In genomic region chr10:120914948-120915631, GRCm38 (mm10) we compare ENCODE assay signal across 11 mouse cellular contexts. TPM values are rescaled to one million over a fixed set of nuclear protein-coding genes. Genes with fewer than 3 reads are reported as not detected.
DNase-seq lines count a peak whose midpoint lies in the region; ATAC-seq and TF ChIP-seq lines count a peak whose summit lies in the region.
"Had no signal": no experiment of that assay in that cellular context is flagged by ENCODE, and none has a peak within 500 bp of the region (broad histone marks: within the 10 kb centered on the region; RNA-seq: fewer than 3 reads in every experiment).

No protein-coding gene starts in this region.

- no peak for ATAC-seq in liver, embryonic 11.5 days (replicated peaks; ENCODE audit: low FRiP score)
- ATAC-seq in liver, embryonic 12.5 days = no peak
- ATAC-seq in limb, embryonic 15.5 days (ENCODE audit: insufficient number of reproducible peaks, low FRiP score, low TSS enrichment, low read depth) = no peak
- ATAC-seq in stomach, embryonic 16.5 days (ENCODE audit: insufficient read depth, low FRiP score) = peak; percentile 78
- ATAC-seq in CD4-positive, CD25-positive, alpha-beta regulatory T cell, adult 4 months = no peak

- no peak for TF ChIP-seq CTCF in thymus, adult 2 months (IDR thresholded peaks at IDR 0.05; ENCODE audit: borderline replicate concordance, control insufficient read depth, extremely low read depth, insufficient read depth, low read length, poor library complexity)

- no peaks in the 10 kb centered on the region for H3K27me3 ChIP-seq in liver, embryonic 11.5 days (replicated peaks; ENCODE audit: control insufficient read depth, insufficient read depth, low read length)
- H3K27me3 ChIP-seq in liver, embryonic 12.5 days (replicated peaks) = no peaks in the 10 kb centered on the region
- H3K27me3 ChIP-seq in heart, embryonic 10.5 days (ENCODE audit: insufficient read depth, poor library complexity, severe bottlenecking) = no peaks in the 10 kb centered on the region
- H3K27me3 ChIP-seq in limb, embryonic 15.5 days = no peaks in the 10 kb centered on the region
- H3K27me3 ChIP-seq in stomach, embryonic 16.5 days (ENCODE audit: control insufficient read depth, insufficient read depth, low read length) = no peaks in the 10 kb centered on the region
- no peaks in the 10 kb centered on the region for H3K27me3 ChIP-seq in thymus, adult 2 months (ENCODE audit: control insufficient read depth, insufficient read depth, low read length)

- peak; percentile 28 for DNase-seq in liver, embryonic 11.5 days (ENCODE audit: low spot score)
- no peak for DNase-seq in heart, embryonic 10.5 days (ENCODE audit: low spot score)
- no peak for DNase-seq in thymus, adult 2 months
- no peak for DNase-seq in cerebellum, adult 9-11 months
- DNase-seq: cerebellum, postnatal 25 days had no signal

- H3K27ac ChIP-seq in liver, embryonic 11.5 days (ENCODE audit: low read depth, low read length) = no peak overlapping the region
- no peak overlapping the region for H3K27ac ChIP-seq in liver, embryonic 12.5 days
- H3K27ac ChIP-seq in heart, embryonic 10.5 days = peak overlapping the region; percentile 59; the same call in 1 of the 2 replicates
- H3K27ac ChIP-seq in limb, embryonic 15.5 days = peak overlapping the region; percentile 47
- peak overlapping the region; percentile 82 for H3K27ac ChIP-seq in stomach, embryonic 16.5 days (ENCODE audit: low read length)
- no peak overlapping the region for H3K27ac ChIP-seq in thymus, adult 2 months (ENCODE audit: control insufficient read depth, insufficient read depth, low read length)
- H3K27ac ChIP-seq: liver, embryonic 14.5 days had no signal

- H3K4me2 ChIP-seq in liver, embryonic 11.5 days = no peak overlapping the region
- H3K4me2 ChIP-seq in liver, embryonic 12.5 days = no peak overlapping the region
- H3K4me2 ChIP-seq in limb, embryonic 15.5 days = no peak overlapping the region
- H3K4me2 ChIP-seq in stomach, embryonic 16.5 days (ENCODE audit: low read depth, low read length) = no peak overlapping the region

- no peaks in the 10 kb centered on the region for H3K36me3 ChIP-seq in liver, embryonic 11.5 days (ENCODE audit: control insufficient read depth, insufficient read depth, low read length)
- H3K36me3 ChIP-seq in liver, embryonic 12.5 days = 0 out of 2 replicates have a peak, but pooled peaks cover 4% of the 10 kb centered on the region
- H3K36me3 ChIP-seq in heart, embryonic 10.5 days = no peaks in the 10 kb centered on the region
- H3K36me3 ChIP-seq in limb, embryonic 15.5 days = peaks cover 4% of the 10 kb centered on the region; the same call in 1 of the 2 replicates
- H3K36me3 ChIP-seq in stomach, embryonic 16.5 days (ENCODE audit: control insufficient read depth, insufficient read depth, low read length) = no peaks in the 10 kb centered on the region
- H3K36me3 ChIP-seq in thymus, adult 2 months (ENCODE audit: control insufficient read depth, insufficient read depth, low read length) = no peaks in the 10 kb centered on the region

- H3K9ac ChIP-seq in liver, embryonic 11.5 days (ENCODE audit: low read depth, low read length) = no peak overlapping the region
- no peak overlapping the region for H3K9ac ChIP-seq in liver, embryonic 12.5 days
- H3K9ac ChIP-seq in limb, embryonic 15.5 days = no peak overlapping the region
- H3K9ac ChIP-seq in stomach, embryonic 16.5 days (ENCODE audit: low read length) = peak overlapping the region; percentile 18; the same call in 1 of the 2 replicates
- H3K9ac ChIP-seq: liver, embryonic 14.5 days had no signal

- H3K4me3 ChIP-seq in liver, embryonic 11.5 days (ENCODE audit: low read depth, low read length) = no peak overlapping the region
- no peak overlapping the region for H3K4me3 ChIP-seq in liver, embryonic 12.5 days
- no peak overlapping the region for H3K4me3 ChIP-seq in heart, embryonic 10.5 days
- no peak overlapping the region for H3K4me3 ChIP-seq in limb, embryonic 15.5 days
- no peak overlapping the region for H3K4me3 ChIP-seq in stomach, embryonic 16.5 days (replicated peaks; ENCODE audit: low read length)
- H3K4me3 ChIP-seq in thymus, adult 2 months (ENCODE audit: control insufficient read depth, insufficient read depth, low read length) = no peak overlapping the region

- TF ChIP-seq POLR2A in thymus, adult 2 months (IDR thresholded peaks at IDR 0.05; ENCODE audit: control insufficient read depth, extremely low read depth, insufficient read depth, low read length, poor library complexity) = no peak

- no peaks in the 10 kb centered on the region for H3K9me3 ChIP-seq in liver, embryonic 11.5 days (ENCODE audit: control insufficient read depth, low read length)
- H3K9me3 ChIP-seq in liver, embryonic 12.5 days (replicated peaks) = no peaks in the 10 kb centered on the region
- H3K9me3 ChIP-seq in heart, embryonic 10.5 days = no peaks in the 10 kb centered on the region
- no peaks in the 10 kb centered on the region for H3K9me3 ChIP-seq in limb, embryonic 15.5 days
- H3K9me3 ChIP-seq in stomach, embryonic 16.5 days (replicated peaks; ENCODE audit: control insufficient read depth, low read length) = no peaks in the 10 kb centered on the region
- H3K9me3 ChIP-seq: G1E had no signal

- no peaks in the 10 kb centered on the region for H3K4me1 ChIP-seq in liver, embryonic 11.5 days (replicated peaks; ENCODE audit: control insufficient read depth, insufficient read depth, low read length)
- no peaks in the 10 kb centered on the region for H3K4me1 ChIP-seq in liver, embryonic 12.5 days
- H3K4me1 ChIP-seq in heart, embryonic 10.5 days = peaks cover 15% of the 10 kb centered on the region; the same call in 1 of the 2 replicates
- H3K4me1 ChIP-seq in limb, embryonic 15.5 days = 0 out of 2 replicates have a peak, but pooled peaks cover 4% of the 10 kb centered on the region
- H3K4me1 ChIP-seq in stomach, embryonic 16.5 days (ENCODE audit: control insufficient read depth, insufficient read depth, low read length) = peaks cover 7% of the 10 kb centered on the region; the same call in 1 of the 2 replicates
- H3K4me1 ChIP-seq in thymus, adult 2 months (replicated peaks; ENCODE audit: control insufficient read depth, insufficient read depth, low read length) = no peaks in the 10 kb centered on the region

- WGBS in liver, embryonic 11.5 days = 85% methylated on average over 15 of the region's 15 CpGs
- 78% methylated on average over 15 of the region's 15 CpGs for WGBS in liver, embryonic 12.5 days (ENCODE audit: insufficient replicate concordance)
- WGBS in heart, embryonic 10.5 days = 58% methylated on average over 15 of the region's 15 CpGs
- 54% methylated on average over 15 of the region's 15 CpGs for whole genome bisulfite sequencing in limb, embryonic 15.5 days
- 57% methylated on average over 15 of the region's 15 CpGs for WGBS in stomach, embryonic 16.5 days
- 95% methylated on average over 15 of the region's 15 CpGs for WGBS in thymus, adult 2 months

RNA-seq across cellular contexts. Expression of gene Msrb3, which starts 16.2 kb away (rescaled TPM):
- polyA plus RNA-seq in liver, embryonic 11.5 days (2014; fragmentation: Nextera tagmentation; extraction: Ambion mirVana) = 2.1 and 2.8 TPM in 2 replicates
- 1.7 and 1.8 TPM in 2 replicates for polyA plus RNA-seq in liver, embryonic 12.5 days (2016; fragmentation: Nextera tagmentation; extraction: Ambion mirVana)
- polyA plus RNA-seq in heart, embryonic 10.5 days (2016; fragmentation: Nextera tagmentation; extraction: Ambion mirVana) = 15.4 and 20.6 TPM in 2 replicates
- polyA plus RNA-seq in limb, embryonic 15.5 days (2015; fragmentation: Nextera tagmentation; extraction: Ambion mirVana) = 14.8 and 16.9 TPM in 2 replicates
- polyA plus RNA-seq in stomach, embryonic 16.5 days (2015; fragmentation: Nextera tagmentation; extraction: Ambion mirVana) = 22.6 and 29.6 TPM in 2 replicates
- 4.0 and 5.4 TPM in 2 replicates for polyA plus RNA-seq in thymus, adult 2 months (2012; rRNA removed)
- under 1 TPM; 0.48 to 0.61 TPM for polyA plus RNA-seq in CD4-positive, CD25-positive, alpha-beta regulatory T cell, adult 4 months (2017; shearing (Covaris generic))
- polyA plus RNA-seq: G1E had no signal

Comparison
In these comparisons a context has a peak if more than half of its experiments do, and no peak if none do; other contexts are left out.
1. H3K27ac ChIP-seq: peak in heart, embryonic 10.5 days (single experiment), limb, embryonic 15.5 days (single experiment) and stomach, embryonic 16.5 days (single experiment); none in liver, embryonic 11.5 days (single experiment), liver, embryonic 12.5 days (single experiment) and thymus, adult 2 months (single experiment).